Mouse (Mus musculus): ENCODE data around the gene Ksr2. TPM values are rescaled to one million over a fixed set of nuclear protein-coding genes. Genes with fewer than 3 reads are reported as not detected.
"Not testable (repeated sequence)": the region's sequence is repeated elsewhere in the genome, so short reads cannot be mapped to it uniquely, and the experiment has no call there.

Gene Ksr2
- polyA plus RNA-seq, 1 experiment from 2014 or later: 0.01 TPM

GRCm38 (mm10) chr5:117377731-117378130 lies 36.1 kb upstream of the Ksr2 start:
- 77% methylated on average over 14 of the region's 14 CpGs for WGBS
- H3K36me3 ChIP-seq (ENCODE audit: control insufficient read depth, insufficient read depth, low read length): peaks cover 28% of the 10 kb centered on the region

GRCm38 (mm10) chr5:117380199-117380598 lies 33.6 kb upstream of the Ksr2 start:
- no peaks in the 10 kb centered on the region for H3K27me3 ChIP-seq (replicated peaks; ENCODE audit: control insufficient read depth, insufficient read depth, low read length)
- no peak overlapping the region for H3K9ac ChIP-seq (ENCODE audit: low read depth, low read length)
- no peaks in the 10 kb centered on the region for H3K4me1 ChIP-seq (replicated peaks; ENCODE audit: control insufficient read depth, insufficient read depth, low read length)
- no peak overlapping the region for H3K4me2 ChIP-seq
- no peak overlapping the region for H3K4me3 ChIP-seq (ENCODE audit: low read depth, low read length)
- ATAC-seq (replicated peaks; ENCODE audit: low FRiP score) (no peak), DNase-seq (ENCODE audit: low spot score) (no peak)
- no peaks in the 10 kb centered on the region for H3K9me3 ChIP-seq (ENCODE audit: control insufficient read depth, low read length)
- WGBS: 81% methylated on average over 4 of the region's 4 CpGs
- H3K36me3 ChIP-seq (ENCODE audit: control insufficient read depth, insufficient read depth, low read length): peaks cover 40% of the 10 kb centered on the region
- no peak overlapping the region for H3K27ac ChIP-seq (ENCODE audit: low read depth, low read length)

More at GRCm38 (mm10) chr5:117377731-117378130, 36.1 kb upstream of the Ksr2 start:
- not testable (repeated sequence) for H3K27me3 ChIP-seq (replicated peaks; ENCODE audit: control insufficient read depth, insufficient read depth, low read length); H3K4me3 ChIP-seq (ENCODE audit: low read depth, low read length); H3K9me3 ChIP-seq (ENCODE audit: control insufficient read depth, low read length); H3K4me2 ChIP-seq; DNase-seq (ENCODE audit: low spot score); H3K9ac ChIP-seq (ENCODE audit: low read depth, low read length); H3K27ac ChIP-seq (ENCODE audit: low read depth, low read length); ATAC-seq (replicated peaks; ENCODE audit: low FRiP score); H3K4me1 ChIP-seq (replicated peaks; ENCODE audit: control insufficient read depth, insufficient read depth, low read length)

- 85% methylated on average over 7 of the region's 7 CpGs for WGBS
Measured at GRCm38 (mm10) chr5:117381785-117382184, 32.0 kb upstream of the Ksr2 start.

GRCm38 (mm10) chr5:117383198-117383597 lies 30.6 kb upstream of the Ksr2 start:
- no peaks in the 10 kb centered on the region for H3K9me3 ChIP-seq (ENCODE audit: control insufficient read depth, low read length)
- no peak overlapping the region for H3K9ac ChIP-seq (ENCODE audit: low read depth, low read length)
- H3K36me3 ChIP-seq (ENCODE audit: control insufficient read depth, insufficient read depth, low read length): peaks cover 38% of the 10 kb centered on the region
- ATAC-seq (replicated peaks; ENCODE audit: low FRiP score) (no peak), DNase-seq (ENCODE audit: low spot score) (no peak)
- no peak overlapping the region for H3K27ac ChIP-seq (ENCODE audit: low read depth, low read length)
- WGBS: 87% methylated on average over 12 of the region's 12 CpGs
- H3K4me1 ChIP-seq (replicated peaks; ENCODE audit: control insufficient read depth, insufficient read depth, low read length): peaks cover 10% of the 10 kb centered on the region; the same call in 1 of the 2 replicates
- no peak overlapping the region for H3K4me3 ChIP-seq (ENCODE audit: low read depth, low read length)
- no peaks in the 10 kb centered on the region for H3K27me3 ChIP-seq (replicated peaks; ENCODE audit: control insufficient read depth, insufficient read depth, low read length)
- H3K4me2 ChIP-seq: no peak overlapping the region

More at GRCm38 (mm10) chr5:117381785-117382184, 32.0 kb upstream of the Ksr2 start:
- H3K27me3 ChIP-seq (replicated peaks; ENCODE audit: control insufficient read depth, insufficient read depth, low read length): no peaks in the 10 kb centered on the region
- no peak overlapping the region for H3K27ac ChIP-seq (ENCODE audit: low read depth, low read length)
- no peak for ATAC-seq (replicated peaks; ENCODE audit: low FRiP score)
- H3K9ac ChIP-seq (ENCODE audit: low read depth, low read length): no peak overlapping the region
- H3K4me2 ChIP-seq: no peak overlapping the region
- H3K4me1 ChIP-seq (replicated peaks; ENCODE audit: control insufficient read depth, insufficient read depth, low read length): peaks cover 3% of the 10 kb centered on the region; the same call in 1 of the 2 replicates
- H3K36me3 ChIP-seq (ENCODE audit: control insufficient read depth, insufficient read depth, low read length): peaks cover 41% of the 10 kb centered on the region
- DNase-seq (ENCODE audit: low spot score): no peak
- no peaks in the 10 kb centered on the region for H3K9me3 ChIP-seq (ENCODE audit: control insufficient read depth, low read length)
- no peak overlapping the region for H3K4me3 ChIP-seq (ENCODE audit: low read depth, low read length)

- peak overlapping the region; percentile 87 for H3K9ac ChIP-seq (ENCODE audit: low read depth, low read length)
- H3K27me3 ChIP-seq (replicated peaks; ENCODE audit: control insufficient read depth, insufficient read depth, low read length): no peaks in the 10 kb centered on the region
- H3K4me3 ChIP-seq (ENCODE audit: low read depth, low read length): peak overlapping the region; percentile 74
- H3K27ac ChIP-seq (ENCODE audit: low read depth, low read length): peak overlapping the region; percentile 59
- H3K4me2 ChIP-seq: peak overlapping the region; percentile 63
- peak; percentile 72 for ATAC-seq (replicated peaks; ENCODE audit: low FRiP score)
- H3K9me3 ChIP-seq (ENCODE audit: control insufficient read depth, low read length): peaks cover 9% of the 10 kb centered on the region
- DNase-seq (ENCODE audit: low spot score): peak; percentile 73
- peaks cover 10% of the 10 kb centered on the region; the same call in 1 of the 2 replicates for H3K4me1 ChIP-seq (replicated peaks; ENCODE audit: control insufficient read depth, insufficient read depth, low read length)
- 10% methylated on average over 16 of the region's 16 CpGs for WGBS
- peaks cover 14% of the 10 kb centered on the region; the same call in 1 of the 2 replicates for H3K36me3 ChIP-seq (ENCODE audit: control insufficient read depth, insufficient read depth, low read length)
Measured at GRCm38 (mm10) chr5:117388296-117388751, 25.5 kb upstream of the Ksr2 start.

- peak within 1 kb of the TSS; percentile 63 for H3K4me2 ChIP-seq
- H3K9ac ChIP-seq (ENCODE audit: low read depth, low read length): peak within 1 kb of the TSS; percentile 87
- peak within 1 kb of the TSS; percentile 74 for H3K4me3 ChIP-seq (ENCODE audit: low read depth, low read length)
- H3K9me3 ChIP-seq (ENCODE audit: control insufficient read depth, low read length): peaks cover 9% of the 10 kb centered on the region
- under 1% methylated on average over 43 of the region's 44 CpGs for WGBS
- H3K27me3 ChIP-seq (replicated peaks; ENCODE audit: control insufficient read depth, insufficient read depth, low read length): no peaks in the 10 kb centered on the region
- peaks cover 10% of the 10 kb centered on the region; the same call in 1 of the 2 replicates for H3K36me3 ChIP-seq (ENCODE audit: control insufficient read depth, insufficient read depth, low read length)
- peak; percentile 95 for DNase-seq (ENCODE audit: low spot score)
- peak within 1 kb of the TSS; percentile 59 for H3K27ac ChIP-seq (ENCODE audit: low read depth, low read length)
- ATAC-seq (replicated peaks; ENCODE audit: low FRiP score): peak; percentile 94
- peaks cover 10% of the 10 kb centered on the region; the same call in 1 of the 2 replicates for H3K4me1 ChIP-seq (replicated peaks; ENCODE audit: control insufficient read depth, insufficient read depth, low read length)
Measured at GRCm38 (mm10) chr5:117388877-117389276, 24.9 kb upstream of the Ksr2 start, which contains the start of gene Rfc5. Rfc5 (minus strand) TSS chr5:117389047.

GRCm38 (mm10) chr5:117390895-117391294 lies 22.9 kb upstream of the Ksr2 start:
- Histone ChIP-seq H3K4me1 (replicated peaks; ENCODE audit: control insufficient read depth, insufficient read depth, low read length) (peaks cover 10% of the 10 kb centered on the region; the same call in 1 of the 2 replicates), H3K27me3 (replicated peaks; ENCODE audit: control insufficient read depth, insufficient read depth, low read length) (no peaks in the 10 kb centered on the region), H3K4me2 (no peak overlapping the region), H3K9ac (ENCODE audit: low read depth, low read length) (no peak overlapping the region), H3K4me3 (ENCODE audit: low read depth, low read length) (no peak overlapping the region), H3K9me3 (ENCODE audit: control insufficient read depth, low read length) (peaks cover 9% of the 10 kb centered on the region), H3K36me3 (ENCODE audit: control insufficient read depth, insufficient read depth, low read length) (0 out of 2 replicates have a peak, but pooled peaks cover 5% of the 10 kb centered on the region), H3K27ac (ENCODE audit: low read depth, low read length) (no peak overlapping the region)
- 63% methylated on average over 1 of the region's 1 CpGs for WGBS
- ATAC-seq (replicated peaks; ENCODE audit: low FRiP score): no peak
- DNase-seq (ENCODE audit: low spot score): no peak

- Histone ChIP-seq H3K9me3 (ENCODE audit: control insufficient read depth, low read length) (peaks cover 9% of the 10 kb centered on the region), H3K4me2 (no peak overlapping the region), H3K27ac (ENCODE audit: low read depth, low read length) (no peak overlapping the region), H3K9ac (ENCODE audit: low read depth, low read length) (no peak overlapping the region), H3K27me3 (replicated peaks; ENCODE audit: control insufficient read depth, insufficient read depth, low read length) (no peaks in the 10 kb centered on the region), H3K36me3 (ENCODE audit: control insufficient read depth, insufficient read depth, low read length) (no peaks in the 10 kb centered on the region), H3K4me3 (ENCODE audit: low read depth, low read length) (no peak overlapping the region), H3K4me1 (replicated peaks; ENCODE audit: control insufficient read depth, insufficient read depth, low read length) (no peaks in the 10 kb centered on the region; the same call in 1 of the 2 replicates)
- 81% methylated on average over 5 of the region's 5 CpGs for WGBS
- ATAC-seq (replicated peaks; ENCODE audit: low FRiP score): no peak
- no peak for DNase-seq (ENCODE audit: low spot score)
Measured at GRCm38 (mm10) chr5:117395834-117396233, 18.0 kb upstream of the Ksr2 start.

GRCm38 (mm10) chr5:117396596-117397014 lies 17.2 kb upstream of the Ksr2 start:
- 61% methylated on average over 6 of the region's 6 CpGs for WGBS
- Histone ChIP-seq H3K27me3 (replicated peaks; ENCODE audit: control insufficient read depth, insufficient read depth, low read length) (no peaks in the 10 kb centered on the region), H3K4me2 (no peak overlapping the region), H3K9me3 (ENCODE audit: control insufficient read depth, low read length) (peaks cover 9% of the 10 kb centered on the region), H3K4me1 (replicated peaks; ENCODE audit: control insufficient read depth, insufficient read depth, low read length) (no peaks in the 10 kb centered on the region; the same call in 1 of the 2 replicates), H3K9ac (ENCODE audit: low read depth, low read length) (no peak overlapping the region), H3K27ac (ENCODE audit: low read depth, low read length) (no peak overlapping the region), H3K4me3 (ENCODE audit: low read depth, low read length) (no peak overlapping the region), H3K36me3 (ENCODE audit: control insufficient read depth, insufficient read depth, low read length) (no peaks in the 10 kb centered on the region)
- ATAC-seq (replicated peaks; ENCODE audit: low FRiP score) (no peak), DNase-seq (ENCODE audit: low spot score) (no peak)
